Mouse (Mus musculus) midbrain, postnatal 0 days (tissue): Measurements from ENCODE around the gene Rbm8a. TPM values are rescaled to one million over a fixed set of nuclear protein-coding genes. Genes with fewer than 3 reads are reported as not detected.
A peak's percentile ranks its signal among the peaks of the same experiment; 100 is the strongest.

Experiments used
- ATAC-seq: fragments of 200-750 bp; cut with Nextera tagmentation; 2 replicates; pipeline ENCODE4 v1.8.0; 2017; ENCODE audit warnings: moderate number of reproducible peaks, mild to moderate bottlenecking, moderate TSS enrichment, moderate library complexity; ENCODE audit not compliant: low FRiP score
- DNase-seq: peaks from one replicate; pipeline ENCODE4 v3.0.0-alpha.2; 2015; ENCODE audit warnings: low spot score
- H3K27ac ChIP-seq: fragments of 300-500 bp; sonication (generic); 2 replicates; pipeline ENCODE4 v1.5.1; 2014; ENCODE audit warnings: low read depth, mild to moderate bottlenecking, low read length, mixed read lengths
- H3K27me3 ChIP-seq: fragments of 300-500 bp; sonication (generic); 2 replicates; pipeline ENCODE4 v1.6.1; 2014; ENCODE audit warnings: low read length, control low read depth, mixed read lengths; ENCODE audit not compliant: insufficient read depth
- H3K36me3 ChIP-seq: fragments of 300-500 bp; sonication (generic); 2 replicates; pipeline ENCODE4 v1.6.1; 2014; ENCODE audit warnings: low read length, control low read depth, mixed read lengths; ENCODE audit not compliant: insufficient read depth
- H3K4me1 ChIP-seq: fragments of 300-500 bp; sonication (generic); 2 replicates; pipeline ENCODE4 v1.6.1; 2014; ENCODE audit warnings: mild to moderate bottlenecking, control low read depth, antibody characterized with exemption, low read length, mixed read lengths; ENCODE audit not compliant: insufficient read depth
- H3K4me2 ChIP-seq: fragments of 300-500 bp; sonication (generic); 2 replicates; pipeline ENCODE4 v1.6.1; 2014; ENCODE audit warnings: low read depth, mild to moderate bottlenecking, low read length, mixed read lengths; ENCODE audit not compliant: poor library complexity, severe bottlenecking
- H3K4me3 ChIP-seq: fragments of 300-500 bp; sonication (generic); 2 replicates; pipeline ENCODE4 v1.5.1; 2014; ENCODE audit warnings: low read depth, mild to moderate bottlenecking, low read length, moderate library complexity
- H3K9ac ChIP-seq: fragments of 300-500 bp; sonication (generic); replicated peaks from 2 replicates; pipeline ENCODE4 v1.6.1; 2014; ENCODE audit warnings: mild to moderate bottlenecking, low read length, moderate library complexity, mixed read lengths; ENCODE audit not compliant: poor library complexity, severe bottlenecking
- H3K9me3 ChIP-seq: fragments of 300-500 bp; sonication (generic); 2 replicates; pipeline ENCODE4 v1.6.1; 2016; ENCODE audit warnings: low read length, control low read depth
- CTCF ChIP-seq: IDR thresholded peaks from 2 replicates; pipeline ENCODE4 v1.5.1; 2016; ENCODE audit warnings: antibody characterized with exemption, mild to moderate bottlenecking
- WGBS: fragments of 180-500 bp; shearing (Covaris S2); extraction: QIAGEN DNeasy Blood & Tissue Kit; methylation state at CpG from one replicate; pipeline ENCODE4 v1.1.7; 2014; 5-methylcytosine and 5-hydroxymethylcytosine counted together
- polyA plus RNA-seq: library from polyadenylated mRNA; unstranded; fragments of >200 nt; fragmentation: Nextera tagmentation; extraction: Ambion mirVana; gene quantifications from 2 replicates; pipeline ENCODE4 v1.2.1, GENCODE M21; 2015
- total RNA-seq: library from RNA; depleted of rRNA; stranded (reverse); fragments of >200 nt; gene quantifications from 2 replicates; pipeline ENCODE4 v1.2.3, GENCODE M21; 2014

The Rbm8a gene
- total and polyA plus RNA-seq, 2 experiments from 2014 or later, result 25.0 to 118 TPM

- 70% methylated on average over 11 of the region's 11 CpGs for WGBS
- Histone ChIP-seq H3K9me3 (no peaks in the 10 kb centered on the region), H3K4me2 (peak overlapping the region; percentile 95), H3K36me3 (peaks cover 10% of the 10 kb centered on the region), H3K4me3 (peak overlapping the region; percentile 66), H3K27ac (no peak overlapping the region), H3K27me3 (no peaks in the 10 kb centered on the region), H3K4me1 (peaks cover 6% of the 10 kb centered on the region; the same call in 1 of the 2 replicates), H3K9ac (no peak overlapping the region)
- ATAC-seq, result no peak
- no peak for TF ChIP-seq CTCF
- no peak for DNase-seq
Observed at GRCm38 (mm10) chr3:96636448-96636847, 6.7 kb downstream of the Rbm8a start.

GRCm38 (mm10) chr3:96639219-96639618 lies 9.5 kb downstream of the Rbm8a start:
- no peaks in the 10 kb centered on the region for H3K9me3 ChIP-seq
- peak; percentile 38 for DNase-seq

GRCm38 (mm10) chr3:96645018-96645649 lies 15.4 kb downstream of the Rbm8a start, which contains the start of gene Itga10:
Itga10 (plus strand) TSS chr3:96645584.
- no peak within 1 kb of the TSS for H3K4me3 ChIP-seq
- H3K27ac ChIP-seq, result no peak within 1 kb of the TSS
- DNase-seq (peak; percentile 30), ATAC-seq (no peak)
- no peaks in the 10 kb centered on the region for H3K9me3 ChIP-seq
- H3K9ac ChIP-seq, result no peak within 1 kb of the TSS
- H3K36me3 ChIP-seq, result peaks cover 15% of the 10 kb centered on the region
- TF ChIP-seq CTCF, result peak; percentile 68
- no peaks in the 10 kb centered on the region for H3K4me1 ChIP-seq
- H3K27me3 ChIP-seq, result no peaks in the 10 kb centered on the region
- no peak within 1 kb of the TSS for H3K4me2 ChIP-seq
- 68% methylated on average over 7 of the region's 7 CpGs for WGBS

More at GRCm38 (mm10) chr3:96639219-96639618, 9.5 kb downstream of the Rbm8a start:
- Histone ChIP-seq H3K4me3 (no peak overlapping the region), H3K4me1 (peaks cover 6% of the 10 kb centered on the region; the same call in 1 of the 2 replicates), H3K27ac (no peak overlapping the region), H3K4me2 (no peak overlapping the region), H3K27me3 (no peaks in the 10 kb centered on the region), H3K36me3 (peaks cover 23% of the 10 kb centered on the region), H3K9ac (no peak overlapping the region)
- 76% methylated on average over 1 of the region's 1 CpGs for WGBS
- peak; percentile 65 for TF ChIP-seq CTCF
- ATAC-seq, result no peak

GRCm38 (mm10) chr3:96647365-96647764 lies 17.6 kb downstream of the Rbm8a start:
- H3K9ac ChIP-seq, result no peak overlapping the region
- no peak overlapping the region for H3K4me2 ChIP-seq
- DNase-seq (no peak), ATAC-seq (no peak)
- H3K9me3 ChIP-seq, result no peaks in the 10 kb centered on the region
- H3K4me3 ChIP-seq, result no peak overlapping the region
- H3K4me1 ChIP-seq, result no peaks in the 10 kb centered on the region
- no peak overlapping the region for H3K27ac ChIP-seq
- TF ChIP-seq CTCF, result no peak
- peaks cover 13% of the 10 kb centered on the region for H3K36me3 ChIP-seq
- H3K27me3 ChIP-seq, result no peaks in the 10 kb centered on the region
- WGBS, result 84% methylated on average over 3 of the region's 3 CpGs

GRCm38 (mm10) chr3:96660901-96661300 lies 31.2 kb downstream of the Rbm8a start:
- no peak overlapping the region for H3K9ac ChIP-seq
- no peak for DNase-seq
- H3K4me1 ChIP-seq, result peaks cover 5% of the 10 kb centered on the region; the same call in 1 of the 2 replicates
- H3K4me3 ChIP-seq, result no peak overlapping the region
- no peak for TF ChIP-seq CTCF
- no peaks in the 10 kb centered on the region for H3K27me3 ChIP-seq
- peaks cover 6% of the 10 kb centered on the region for H3K36me3 ChIP-seq
- H3K27ac ChIP-seq, result no peak overlapping the region
- WGBS, result 90% methylated on average over 2 of the region's 2 CpGs
- ATAC-seq, result no peak
- H3K4me2 ChIP-seq, result no peak overlapping the region
- no peaks in the 10 kb centered on the region for H3K9me3 ChIP-seq

GRCm38 (mm10) chr3:96662731-96663316 lies 33.1 kb downstream of the Rbm8a start:
- peaks cover 5% of the 10 kb centered on the region; the same call in 1 of the 2 replicates for H3K4me1 ChIP-seq
- DNase-seq, result peak; percentile 32
- peak overlapping the region; percentile 27; the same call in 1 of the 2 replicates for H3K4me3 ChIP-seq
- 43% methylated on average over 8 of the region's 8 CpGs for WGBS
- ATAC-seq, result no peak
- H3K9me3 ChIP-seq, result no peaks in the 10 kb centered on the region
- peak overlapping the region; percentile 53 for H3K4me2 ChIP-seq
- H3K36me3 ChIP-seq, result no peaks in the 10 kb centered on the region; the same call in 1 of the 2 replicates
- peak overlapping the region; percentile 0; the same call in 1 of the 2 replicates for H3K9ac ChIP-seq
- peak overlapping the region; percentile 59 for H3K27ac ChIP-seq
- no peak for TF ChIP-seq CTCF
- H3K27me3 ChIP-seq, result no peaks in the 10 kb centered on the region
